Mouse (Mus musculus): Measurements from ENCODE around the gene Smpdl3b. TPM values are rescaled to one million over a fixed set of nuclear protein-coding genes. Genes with fewer than 3 reads are reported as not detected.

Gene Smpdl3b
- total RNA-seq, 2 experiments from 2014 or later = 2.5 to 5.0 TPM

Other genes starting within 250 kb of the Smpdl3b start
- gene Sesn2, start 246.8 kb downstream of the Smpdl3b start, total RNA-seq (2021) = 10 to 100 TPM in 1 of 2 experiments, 1 to 10 TPM in 1; 9.2 to 12.3 TPM
- gene Atpif1, start 223.6 kb downstream of the Smpdl3b start, total RNA-seq (2021) = 100 to 1,000 TPM; 457 to 501 TPM
- gene Dnajc8, start 221.7 kb downstream of the Smpdl3b start, total RNA-seq (2021) = 100 to 1,000 TPM in 1 of 2 experiments, 10 to 100 TPM in 1; 88.6 to 101 TPM
- 1 to 10 TPM; 1.1 to 1.8 TPM for gene Ptafr, start 193.2 kb downstream of the Smpdl3b start, total RNA-seq (2021)
- gene Eya3, start 118.3 kb downstream of the Smpdl3b start, total RNA-seq (2021) = 10 to 100 TPM; 27.4 to 30.4 TPM
- gene Xkr8, start 24.7 kb downstream of the Smpdl3b start, total RNA-seq (2021) = 1 to 10 TPM; 2.7 to 3.6 TPM
- gene Rpa2, start 11.1 kb upstream of the Smpdl3b start, total RNA-seq (2021) = 10 to 100 TPM; 13.3 to 14.9 TPM
- gene Themis2, start 39.1 kb upstream of the Smpdl3b start, total RNA-seq (2021) = 1 to 10 TPM in 1 of 2 experiments, under 1 TPM in 1; 0.89 to 1.3 TPM
- 10 to 100 TPM; 42.7 to 45.9 TPM for gene Ppp1r8, start 85.9 kb upstream of the Smpdl3b start, total RNA-seq (2021)
- 100 to 1,000 TPM in 1 of 2 experiments, 10 to 100 TPM in 1; 96.5 to 101 TPM for gene Stx12, start 127.3 kb upstream of the Smpdl3b start, total RNA-seq (2021)
- 10 to 100 TPM; 49.9 to 57.7 TPM for gene Fam76a, start 165.3 kb upstream of the Smpdl3b start, total RNA-seq (2021)
- gene Fgr, start 216.8 kb upstream of the Smpdl3b start, total RNA-seq (2021) = under 1 TPM in 1 of 2 experiments, not detected in 1; 0.17 TPM

Measured in left cerebral cortex, postnatal 36 days (tissue).